Mouse (Mus musculus): ENCODE results near the gene Gstp1. TPM values are rescaled to one million over a fixed set of nuclear protein-coding genes. Genes with fewer than 3 reads are reported as not detected.
"Not testable (repeated sequence)": the region's sequence is repeated elsewhere in the genome, so short reads cannot be mapped to it uniquely, and the experiment has no call there.

Gene Gstp1
- total and polyA plus RNA-seq, 2 experiments from 2014 or later: 266 to 440 TPM

DNA sequence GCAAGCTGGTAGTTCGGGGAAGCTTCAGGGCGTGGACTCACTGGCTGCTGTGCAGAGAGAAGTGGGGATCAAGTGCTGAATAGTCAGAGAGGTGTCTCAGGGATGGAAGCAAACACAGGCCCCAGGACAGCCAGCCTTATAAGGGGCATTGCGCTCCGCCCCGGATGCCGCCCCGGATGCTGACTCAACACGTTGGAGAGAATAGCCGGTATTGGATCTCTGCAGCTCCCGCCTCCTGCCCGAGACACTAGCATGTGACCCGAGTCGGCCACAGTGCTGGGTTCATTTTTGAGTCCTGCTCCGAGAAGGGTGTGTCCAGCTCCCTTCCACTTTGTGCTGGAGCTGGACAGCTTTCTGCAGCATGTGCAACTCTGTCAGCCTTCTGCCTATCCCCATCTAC is 4.3 kb upstream of the Gstp1 start:
- H3K27ac ChIP-seq (ENCODE audit: low read depth): no peak overlapping the region
- no peak for DNase-seq (ENCODE audit: low spot score)
- TF ChIP-seq EP300 (IDR thresholded peaks at IDR 0.05; ENCODE audit: low read depth) (no peak), CTCF (IDR thresholded peaks at IDR 0.05; ENCODE audit: low read depth) (no peak)
- H3K9ac ChIP-seq (replicated peaks; ENCODE audit: low read depth, low read length): no peak overlapping the region
- H3K9me3 ChIP-seq (replicated peaks; ENCODE audit: control insufficient read depth, low read length): no peaks in the 10 kb centered on the region
- no peak overlapping the region for H3K4me3 ChIP-seq (ENCODE audit: low read depth, low read length)
- no peak overlapping the region for H3K4me2 ChIP-seq (ENCODE audit: low read depth, low read length)
- 54% methylated on average over 14 of the region's 14 CpGs for WGBS
- no peaks in the 10 kb centered on the region for H3K27me3 ChIP-seq (ENCODE audit: control insufficient read depth, insufficient read depth, low read length)
- H3K4me1 ChIP-seq (ENCODE audit: control insufficient read depth, insufficient read depth): peaks cover 8% of the 10 kb centered on the region
- no peak for ATAC-seq (ENCODE audit: insufficient read depth, low read depth)
- no peaks in the 10 kb centered on the region for H3K36me3 ChIP-seq (replicated peaks; ENCODE audit: control insufficient read depth, insufficient read depth, low read length)

DNA sequence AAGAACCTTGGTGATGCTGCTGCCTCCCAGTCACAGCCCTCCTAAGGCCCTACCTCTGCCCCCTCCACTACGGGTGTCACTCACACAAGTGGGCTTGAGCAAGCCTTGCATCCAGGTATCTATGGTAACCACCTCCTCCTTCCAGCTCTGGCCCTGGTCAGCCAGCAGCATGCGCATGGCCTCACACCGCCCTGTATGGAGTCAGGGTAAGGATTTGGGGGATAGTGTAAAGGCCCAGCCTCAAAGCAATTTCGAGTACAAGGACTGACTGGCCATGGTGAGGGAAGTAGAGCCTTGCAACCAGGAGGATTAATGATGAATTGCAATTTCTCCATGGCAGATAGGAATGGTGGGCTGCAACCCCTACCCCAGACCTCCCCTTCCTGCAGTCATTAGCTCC is 3.7 kb upstream of the Gstp1 start:
- not testable (repeated sequence) for H3K4me2 ChIP-seq (ENCODE audit: low read depth, low read length); H3K4me1 ChIP-seq (ENCODE audit: control insufficient read depth, insufficient read depth); H3K4me3 ChIP-seq (ENCODE audit: low read depth, low read length); DNase-seq (ENCODE audit: low spot score); H3K27me3 ChIP-seq (ENCODE audit: control insufficient read depth, insufficient read depth, low read length); H3K9me3 ChIP-seq (replicated peaks; ENCODE audit: control insufficient read depth, low read length); H3K9ac ChIP-seq (replicated peaks; ENCODE audit: low read depth, low read length); H3K36me3 ChIP-seq (replicated peaks; ENCODE audit: control insufficient read depth, insufficient read depth, low read length); H3K27ac ChIP-seq (ENCODE audit: low read depth); ATAC-seq (ENCODE audit: insufficient read depth, low read depth)
- 95% methylated on average over 3 of the region's 4 CpGs for WGBS

DNA sequence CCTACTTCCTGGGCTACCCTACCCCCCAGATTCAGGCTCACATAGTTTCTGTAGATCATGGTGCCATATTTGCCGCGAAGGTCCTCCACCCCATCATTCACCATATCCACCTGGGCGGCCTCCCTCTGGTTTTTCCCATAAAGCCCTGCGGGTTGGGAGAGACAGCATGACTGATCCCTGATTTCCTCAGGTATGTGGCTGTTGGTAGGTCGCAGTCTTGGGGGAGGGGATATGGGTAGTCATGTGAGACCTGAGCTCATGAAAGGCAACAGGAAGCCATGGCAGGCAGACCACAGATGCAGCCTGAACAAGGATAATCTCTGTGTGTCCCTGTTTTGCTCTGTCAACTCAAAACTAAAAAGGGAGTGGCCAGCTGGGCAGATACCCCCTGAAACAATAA is 3.2 kb upstream of the Gstp1 start:
- WGBS: 82% methylated on average over 5 of the region's 5 CpGs
- H3K4me3 ChIP-seq (ENCODE audit: low read depth, low read length); H3K4me1 ChIP-seq (ENCODE audit: control insufficient read depth, insufficient read depth); H3K27me3 ChIP-seq (ENCODE audit: control insufficient read depth, insufficient read depth, low read length); ATAC-seq (ENCODE audit: insufficient read depth, low read depth); H3K36me3 ChIP-seq (replicated peaks; ENCODE audit: control insufficient read depth, insufficient read depth, low read length); DNase-seq (ENCODE audit: low spot score); H3K9me3 ChIP-seq (replicated peaks; ENCODE audit: control insufficient read depth, low read length); H3K9ac ChIP-seq (replicated peaks; ENCODE audit: low read depth, low read length); H3K4me2 ChIP-seq (ENCODE audit: low read depth, low read length); H3K27ac ChIP-seq (ENCODE audit: low read depth): not testable (repeated sequence)

DNA sequence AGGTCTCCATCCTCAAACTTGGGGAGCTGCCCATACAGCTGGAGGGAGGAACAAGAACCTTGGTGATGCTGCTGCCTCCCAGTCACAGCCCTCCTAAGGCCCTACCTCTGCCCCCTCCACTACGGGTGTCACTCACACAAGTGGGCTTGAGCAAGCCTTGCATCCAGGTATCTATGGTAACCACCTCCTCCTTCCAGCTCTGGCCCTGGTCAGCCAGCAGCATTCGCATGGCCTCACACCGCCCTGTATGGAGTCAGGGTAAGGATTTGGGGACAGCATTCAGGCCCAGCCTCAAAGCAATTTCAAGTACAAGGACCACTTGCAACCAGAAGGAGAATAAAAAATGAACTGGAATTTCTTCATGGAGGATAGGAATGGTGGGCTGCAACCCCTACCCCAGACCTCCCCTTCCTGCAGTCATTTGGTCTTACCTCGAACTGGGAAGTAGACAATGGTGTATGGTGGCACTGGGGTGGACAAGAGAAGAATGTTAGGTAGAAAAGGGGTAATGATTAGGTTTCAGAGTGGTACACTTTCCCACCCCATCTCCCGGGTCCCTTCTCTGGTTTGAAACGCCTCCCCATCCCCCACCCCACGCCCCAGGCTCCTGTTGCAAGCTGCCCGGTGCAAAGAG is 514 bp downstream of the Gstp1 start:
- Histone ChIP-seq H3K9ac (replicated peaks; ENCODE audit: low read depth, low read length) (peak overlapping the region; percentile 71), H3K4me2 (ENCODE audit: low read depth, low read length) (peak overlapping the region; percentile 84), H3K27ac (ENCODE audit: low read depth) (peak overlapping the region; percentile 58), H3K4me3 (ENCODE audit: low read depth, low read length) (peak overlapping the region; percentile 63)
- H3K27me3 ChIP-seq (ENCODE audit: control insufficient read depth, insufficient read depth, low read length); H3K36me3 ChIP-seq (replicated peaks; ENCODE audit: control insufficient read depth, insufficient read depth, low read length); ATAC-seq (ENCODE audit: insufficient read depth, low read depth); H3K9me3 ChIP-seq (replicated peaks; ENCODE audit: control insufficient read depth, low read length); DNase-seq (ENCODE audit: low spot score); H3K4me1 ChIP-seq (ENCODE audit: control insufficient read depth, insufficient read depth): not testable (repeated sequence)
- 21% methylated on average over 7 of the region's 8 CpGs for WGBS

DNA sequence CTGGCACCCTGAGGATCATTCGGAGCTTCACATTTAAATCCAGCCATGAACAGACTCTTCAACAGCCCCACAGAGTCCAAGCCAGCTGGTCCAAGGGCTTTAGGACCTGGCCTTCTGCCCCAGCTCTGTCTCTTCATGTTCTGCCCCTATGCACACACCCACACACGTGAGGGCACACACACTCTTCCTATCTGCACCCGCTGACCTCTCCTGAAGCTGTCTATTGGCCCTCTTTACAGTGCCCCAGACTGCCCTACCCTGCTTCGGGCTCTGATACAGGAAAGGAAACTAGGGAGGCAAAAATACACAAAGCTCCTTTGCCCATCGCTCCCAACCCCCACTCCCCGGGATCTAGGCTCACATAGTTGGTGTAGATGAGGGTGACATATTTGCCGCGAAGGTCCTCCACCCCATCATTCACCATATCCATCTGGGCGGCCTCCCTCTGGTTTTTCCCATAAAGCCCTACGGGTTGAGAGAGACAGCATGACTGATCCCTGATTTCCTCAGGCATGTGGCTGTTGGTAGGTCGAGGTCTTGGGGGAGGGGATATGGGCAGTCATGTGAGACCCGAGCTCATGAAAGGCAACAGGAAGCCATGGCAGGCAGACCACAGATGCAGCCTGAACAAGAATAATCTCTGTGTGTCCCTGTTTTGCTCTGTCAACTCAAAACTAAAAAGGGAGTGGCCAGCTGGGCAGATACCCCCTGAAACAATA is 1.3 kb downstream of the Gstp1 start:
- Histone ChIP-seq H3K4me1 (ENCODE audit: control insufficient read depth, insufficient read depth) (peaks cover 8% of the 10 kb centered on the region), H3K36me3 (replicated peaks; ENCODE audit: control insufficient read depth, insufficient read depth, low read length) (0 out of 2 replicates have a peak, but pooled peaks cover 6% of the 10 kb centered on the region), H3K4me2 (ENCODE audit: low read depth, low read length) (no peak overlapping the region), H3K9me3 (replicated peaks; ENCODE audit: control insufficient read depth, low read length) (no peaks in the 10 kb centered on the region), H3K27ac (ENCODE audit: low read depth) (no peak overlapping the region), H3K9ac (replicated peaks; ENCODE audit: low read depth, low read length) (no peak overlapping the region), H3K4me3 (ENCODE audit: low read depth, low read length) (no peak overlapping the region), H3K27me3 (ENCODE audit: control insufficient read depth, insufficient read depth, low read length) (no peaks in the 10 kb centered on the region)
- TF ChIP-seq CTCF (IDR thresholded peaks at IDR 0.05; ENCODE audit: low read depth) (no peak), EP300 (IDR thresholded peaks at IDR 0.05; ENCODE audit: low read depth) (no peak)
- DNase-seq (ENCODE audit: low spot score): no peak
- WGBS: 73% methylated on average over 12 of the region's 12 CpGs
- ATAC-seq (ENCODE audit: insufficient read depth, low read depth): no peak

DNA sequence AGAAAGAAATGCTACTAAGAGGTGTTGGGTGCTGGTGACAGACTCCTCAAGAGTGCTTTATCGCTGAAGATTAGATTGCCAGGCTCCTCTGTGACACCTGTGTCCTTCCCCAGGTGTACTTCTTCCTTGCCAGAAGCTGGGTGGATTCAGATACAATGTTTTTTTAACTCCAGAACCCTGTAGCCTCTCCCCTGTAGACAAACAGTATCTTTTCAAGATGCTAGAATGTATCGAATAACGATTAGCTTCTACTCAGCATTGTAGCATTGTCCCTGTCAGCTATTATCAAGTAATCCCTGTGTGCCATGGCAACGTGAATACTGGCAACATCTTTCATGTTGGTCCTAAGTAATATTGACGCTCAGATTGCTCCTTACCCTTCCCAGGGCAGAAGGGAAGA is 4.0 kb downstream of the Gstp1 start:
- Histone ChIP-seq H3K4me3 (ENCODE audit: low read depth, low read length) (no peak overlapping the region), H3K4me2 (ENCODE audit: low read depth, low read length) (no peak overlapping the region), H3K4me1 (ENCODE audit: control insufficient read depth, insufficient read depth) (peaks cover 8% of the 10 kb centered on the region), H3K9me3 (replicated peaks; ENCODE audit: control insufficient read depth, low read length) (no peaks in the 10 kb centered on the region), H3K27me3 (ENCODE audit: control insufficient read depth, insufficient read depth, low read length) (no peaks in the 10 kb centered on the region), H3K9ac (replicated peaks; ENCODE audit: low read depth, low read length) (no peak overlapping the region), H3K36me3 (replicated peaks; ENCODE audit: control insufficient read depth, insufficient read depth, low read length) (0 out of 2 replicates have a peak, but pooled peaks cover 6% of the 10 kb centered on the region), H3K27ac (ENCODE audit: low read depth) (no peak overlapping the region)
- TF ChIP-seq EP300 (IDR thresholded peaks at IDR 0.05; ENCODE audit: low read depth) (no peak), CTCF (IDR thresholded peaks at IDR 0.05; ENCODE audit: low read depth) (no peak)
- no peak for ATAC-seq (ENCODE audit: insufficient read depth, low read depth)
- DNase-seq (ENCODE audit: low spot score): no peak
- WGBS: 64% methylated on average over 5 of the region's 5 CpGs

Measured in heart, postnatal 0 days (tissue).